Mouse (Mus musculus) hindbrain, embryonic 11.5 days (tissue): ENCODE data around the gene Atn1. TPM values are rescaled to one million over a fixed set of nuclear protein-coding genes. Genes with fewer than 3 reads are reported as not detected.

Source experiments
- ATAC-seq: fragments of 200-750 bp; cut with Nextera tagmentation; 2 replicates; pipeline ENCODE4 v1.8.0; 2017; ENCODE audit warnings: mild to moderate bottlenecking, moderate TSS enrichment, moderate library complexity; ENCODE audit not compliant: low FRiP score
- DNase-seq: peaks from one replicate; pipeline ENCODE4 v3.0.0-alpha.2; 2015; ENCODE audit warnings: low spot score
- H3K27ac ChIP-seq: fragments of 300-500 bp; sonication (generic); 2 replicates; pipeline ENCODE4 v1.5.1; 2014; ENCODE audit warnings: mild to moderate bottlenecking, low read depth, low read length
- H3K27me3 ChIP-seq: fragments of 300-500 bp; sonication (generic); 2 replicates; pipeline ENCODE4 v1.6.1; 2014; ENCODE audit warnings: mild to moderate bottlenecking, low read length, moderate library complexity, mixed read lengths; ENCODE audit not compliant: control insufficient read depth, insufficient read depth
- H3K36me3 ChIP-seq: fragments of 300-500 bp; sonication (generic); 2 replicates; pipeline ENCODE4 v1.6.1; 2014; ENCODE audit warnings: mild to moderate bottlenecking, low read length, moderate library complexity, mixed read lengths; ENCODE audit not compliant: control insufficient read depth, insufficient read depth
- H3K4me1 ChIP-seq: fragments of 300-500 bp; sonication (generic); replicated peaks from 2 replicates; pipeline ENCODE4 v1.6.1; 2014; ENCODE audit warnings: low read length, mixed read lengths; ENCODE audit not compliant: control insufficient read depth, insufficient read depth
- H3K4me2 ChIP-seq: fragments of 300-500 bp; sonication (generic); replicated peaks from 2 replicates; pipeline ENCODE4 v1.6.1; 2014; ENCODE audit warnings: mild to moderate bottlenecking, low read depth, low read length
- H3K4me3 ChIP-seq: fragments of 300-500 bp; sonication (generic); 2 replicates; pipeline ENCODE4 v1.5.1; 2014; ENCODE audit warnings: low read depth, low read length
- H3K9ac ChIP-seq: fragments of 300-500 bp; sonication (generic); 2 replicates; pipeline ENCODE4 v1.6.1; 2014; ENCODE audit warnings: low read depth, low read length
- H3K9me3 ChIP-seq: fragments of 300-500 bp; sonication (generic); 2 replicates; pipeline ENCODE4 v1.6.1; 2016; ENCODE audit warnings: low read length; ENCODE audit not compliant: control insufficient read depth
- WGBS: fragments of 180-500 bp; shearing (Covaris S2); extraction: QIAGEN DNeasy Blood & Tissue Kit; methylation state at CpG from one replicate; pipeline ENCODE4 v1.1.7; 2014; 5-methylcytosine and 5-hydroxymethylcytosine counted together
- polyA plus RNA-seq: library from polyadenylated mRNA; unstranded; fragments of >200 nt; fragmentation: Nextera tagmentation; extraction: Ambion mirVana; gene quantifications from 2 replicates; pipeline ENCODE4 v1.2.1, GENCODE M21; 2014

Gene Atn1
- polyA plus RNA-seq, 1 experiment from 2014 or later: 12.7 TPM

DNA sequence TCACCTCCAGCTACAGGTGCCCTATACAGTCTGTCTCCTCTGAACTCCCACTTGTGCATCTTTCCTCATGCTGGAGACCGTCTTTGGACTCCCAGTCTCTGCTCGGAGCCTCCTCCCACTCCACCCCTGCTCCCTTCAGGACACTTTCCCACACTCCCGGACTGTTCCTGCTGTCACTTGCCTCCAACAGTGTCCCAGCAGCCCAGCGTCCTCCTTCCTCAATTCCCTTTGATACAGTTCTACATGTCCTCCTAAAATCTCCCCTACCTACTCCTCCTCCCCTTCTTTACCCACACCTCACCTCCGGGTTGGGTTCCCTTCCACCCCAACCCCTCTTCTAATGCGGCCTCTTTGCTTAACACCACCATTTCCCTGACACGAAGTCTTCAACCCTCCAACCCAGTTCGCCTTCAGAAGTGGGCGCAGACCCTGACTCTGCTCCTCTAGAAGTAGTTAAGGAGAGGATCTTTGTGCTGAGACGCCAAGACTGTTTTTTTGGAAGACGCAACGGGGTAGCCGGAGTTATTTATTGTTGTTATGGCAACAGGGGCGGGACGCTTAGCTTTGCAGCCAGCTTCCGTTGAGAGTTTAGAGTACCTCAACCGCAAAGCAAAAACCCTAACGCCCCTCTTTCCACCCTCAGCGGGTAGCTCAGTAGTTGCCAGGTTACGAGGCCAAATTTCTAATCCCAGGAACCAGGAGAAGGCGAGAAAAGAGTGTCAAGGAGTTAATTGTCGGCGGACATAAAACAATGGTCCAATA is 23.1 kb upstream of the Atn1 start, which contains the start of gene Lrrc23:
Gene Lrrc23 (minus strand): TSS at position 506 of the 762 bp plus-strand sequence.
- Histone ChIP-seq H3K27ac (no peak within 1 kb of the TSS), H3K9ac (no peak within 1 kb of the TSS), H3K36me3 (no peaks in the 10 kb centered on the region), H3K4me2 (peak within 1 kb of the TSS; percentile 49), H3K27me3 (no peaks in the 10 kb centered on the region; the same call in 1 of the 2 replicates), H3K4me1 (no peaks in the 10 kb centered on the region; the same call in 1 of the 2 replicates), H3K9me3 (no peaks in the 10 kb centered on the region), H3K4me3 (peak within 1 kb of the TSS; percentile 23)
- WGBS: 4% methylated on average over 23 of the region's 23 CpGs
- ATAC-seq: peak; percentile 58
- peak; percentile 79 for DNase-seq

DNA sequence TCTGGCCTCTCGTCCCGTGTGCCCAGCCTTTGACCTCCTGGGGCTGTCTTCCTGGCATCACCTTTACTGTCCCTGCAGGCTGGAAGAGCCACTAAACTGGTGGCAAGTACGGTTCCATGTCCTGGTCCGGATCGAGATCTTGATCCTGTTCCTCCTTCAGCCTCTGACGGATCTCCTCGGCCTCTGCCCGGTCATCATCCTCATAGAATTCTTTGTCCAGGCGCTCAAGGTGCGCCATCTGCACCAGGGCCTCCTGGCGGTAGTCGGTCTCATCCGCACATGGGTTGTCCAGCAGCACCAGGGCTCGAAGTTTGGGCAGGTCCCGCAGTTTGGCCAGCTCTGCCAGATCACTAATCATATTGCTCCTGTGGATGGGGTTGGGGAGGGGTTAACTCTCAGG is 14.2 kb upstream of the Atn1 start:
- no peaks in the 10 kb centered on the region for H3K9me3 ChIP-seq
- DNase-seq (no peak), ATAC-seq (no peak)
- 82% methylated on average over 15 of the region's 15 CpGs for WGBS
- no peak overlapping the region for H3K4me3 ChIP-seq
- no peak overlapping the region for H3K27ac ChIP-seq
- no peaks in the 10 kb centered on the region for H3K36me3 ChIP-seq
- H3K4me1 ChIP-seq: no peaks in the 10 kb centered on the region; the same call in 1 of the 2 replicates
- H3K9ac ChIP-seq: no peak overlapping the region
- peaks cover 2% of the 10 kb centered on the region; the same call in 1 of the 2 replicates for H3K27me3 ChIP-seq
- H3K4me2 ChIP-seq: no peak overlapping the region

DNA sequence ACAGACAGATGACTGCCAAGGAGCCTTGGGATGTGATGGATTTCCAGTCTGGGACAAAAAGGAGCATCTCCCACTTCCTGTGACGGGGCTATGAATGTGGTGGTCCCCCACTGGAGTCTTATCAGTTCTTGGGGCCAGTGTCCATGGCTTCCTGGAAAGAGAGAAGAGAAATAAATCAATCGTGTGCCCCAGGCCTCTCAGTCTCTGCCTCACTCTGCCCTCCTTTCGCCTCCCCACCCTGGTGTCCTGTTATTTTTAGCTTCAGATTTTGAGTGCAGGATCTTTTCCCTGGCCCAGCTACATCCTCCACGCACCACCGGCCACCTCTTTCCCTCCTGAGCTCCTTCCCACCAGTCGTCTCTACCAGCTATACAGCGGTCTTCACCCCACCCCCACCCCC is 13.7 kb upstream of the Atn1 start:
- ATAC-seq (no peak), DNase-seq (no peak)
- 66% methylated on average over 7 of the region's 7 CpGs for WGBS
- Histone ChIP-seq H3K4me1 (no peaks in the 10 kb centered on the region; the same call in 1 of the 2 replicates), H3K9ac (no peak overlapping the region), H3K9me3 (no peaks in the 10 kb centered on the region), H3K4me2 (peak overlapping the region; percentile 51), H3K4me3 (no peak overlapping the region; the same call in 1 of the 2 replicates), H3K27me3 (peaks cover 2% of the 10 kb centered on the region; the same call in 1 of the 2 replicates), H3K36me3 (no peaks in the 10 kb centered on the region), H3K27ac (no peak overlapping the region)

GRCm38 (mm10) chr6:124769101-124769765 is 12.9 kb upstream of the Atn1 start, which contains the start of gene Eno2:
Gene Eno2, minus strand, starts transcription at chr6:124769673.
- Histone ChIP-seq H3K9me3 (no peaks in the 10 kb centered on the region), H3K4me2 (peak within 1 kb of the TSS; percentile 51), H3K4me3 (peak within 1 kb of the TSS; percentile 35), H3K27ac (no peak within 1 kb of the TSS), H3K27me3 (peaks cover 2% of the 10 kb centered on the region; the same call in 1 of the 2 replicates), H3K9ac (peak within 1 kb of the TSS; percentile 46), H3K36me3 (no peaks in the 10 kb centered on the region), H3K4me1 (no peaks in the 10 kb centered on the region; the same call in 1 of the 2 replicates)
- 1% methylated on average over 42 of the region's 54 CpGs for WGBS
- DNase-seq (peak; percentile 68), ATAC-seq (peak; percentile 81)

DNA sequence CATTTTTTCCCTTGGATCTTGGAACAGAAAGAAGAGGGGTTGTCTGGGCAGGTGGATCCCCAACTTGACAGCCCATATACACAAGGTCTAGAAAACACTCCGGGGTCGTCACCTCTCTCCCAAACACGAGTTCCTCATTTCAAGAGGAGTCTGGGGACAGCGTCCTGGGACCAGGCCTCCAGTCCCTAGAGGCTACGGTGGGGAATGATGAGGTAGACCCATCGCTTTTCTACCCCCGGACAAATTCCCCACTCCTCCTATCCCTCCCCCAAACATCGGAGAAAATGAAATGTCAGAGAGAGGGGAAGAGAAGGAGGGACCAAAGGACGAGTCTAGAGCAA is 12.3 kb upstream of the Atn1 start:
- ATAC-seq (no peak; the same call in 1 of the 2 replicates), DNase-seq (no peak)
- 5% methylated on average over 9 of the region's 9 CpGs for WGBS
- H3K9ac ChIP-seq: peak overlapping the region; percentile 46; the same call in 1 of the 2 replicates
- H3K27me3 ChIP-seq: peaks cover 2% of the 10 kb centered on the region; the same call in 1 of the 2 replicates
- H3K27ac ChIP-seq: no peak overlapping the region
- peak overlapping the region; percentile 51 for H3K4me2 ChIP-seq
- H3K4me1 ChIP-seq: no peaks in the 10 kb centered on the region; the same call in 1 of the 2 replicates
- H3K36me3 ChIP-seq: no peaks in the 10 kb centered on the region
- H3K9me3 ChIP-seq: no peaks in the 10 kb centered on the region
- H3K4me3 ChIP-seq: peak overlapping the region; percentile 35

GRCm38 (mm10) chr6:124767920-124768703 is 11.8 kb upstream of the Atn1 start:
- 22% methylated on average over 19 of the region's 19 CpGs for WGBS
- DNase-seq: no peak
- no peak overlapping the region for H3K4me3 ChIP-seq
- no peaks in the 10 kb centered on the region; the same call in 1 of the 2 replicates for H3K4me1 ChIP-seq
- no peaks in the 10 kb centered on the region for H3K9me3 ChIP-seq
- ATAC-seq: peak; percentile 38
- no peak overlapping the region for H3K9ac ChIP-seq
- peak overlapping the region; percentile 51; the same call in 1 of the 2 replicates for H3K4me2 ChIP-seq
- no peak overlapping the region for H3K27ac ChIP-seq
- H3K27me3 ChIP-seq: peaks cover 2% of the 10 kb centered on the region; the same call in 1 of the 2 replicates
- no peaks in the 10 kb centered on the region for H3K36me3 ChIP-seq

DNA sequence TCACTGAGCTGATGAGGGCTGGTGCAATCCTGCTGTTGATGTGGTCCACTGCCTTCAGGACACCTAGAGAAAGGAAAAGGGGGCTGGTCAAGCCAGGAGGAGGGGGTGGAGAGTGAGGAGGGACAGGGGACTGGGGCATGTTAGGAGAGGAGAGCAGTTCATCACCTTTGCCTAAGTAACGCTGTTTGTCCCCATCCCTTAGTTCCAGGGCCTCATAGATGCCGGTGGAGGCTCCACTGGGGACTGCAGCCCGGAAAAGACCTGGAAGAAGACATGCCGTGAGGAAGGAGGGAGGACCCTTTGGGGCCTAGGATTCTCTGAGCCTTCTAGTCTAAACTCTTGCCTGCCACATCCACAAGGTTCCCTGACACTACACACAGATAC is 11.2 kb upstream of the Atn1 start:
- H3K9ac ChIP-seq: no peak overlapping the region
- DNase-seq (no peak), ATAC-seq (no peak)
- WGBS: 34% methylated on average over 4 of the region's 4 CpGs
- H3K27me3 ChIP-seq: peaks cover 4% of the 10 kb centered on the region
- H3K9me3 ChIP-seq: no peaks in the 10 kb centered on the region
- no peaks in the 10 kb centered on the region for H3K36me3 ChIP-seq
- no peak overlapping the region for H3K4me2 ChIP-seq
- no peak overlapping the region for H3K4me3 ChIP-seq
- no peak overlapping the region for H3K27ac ChIP-seq
- no peaks in the 10 kb centered on the region; the same call in 1 of the 2 replicates for H3K4me1 ChIP-seq

DNA sequence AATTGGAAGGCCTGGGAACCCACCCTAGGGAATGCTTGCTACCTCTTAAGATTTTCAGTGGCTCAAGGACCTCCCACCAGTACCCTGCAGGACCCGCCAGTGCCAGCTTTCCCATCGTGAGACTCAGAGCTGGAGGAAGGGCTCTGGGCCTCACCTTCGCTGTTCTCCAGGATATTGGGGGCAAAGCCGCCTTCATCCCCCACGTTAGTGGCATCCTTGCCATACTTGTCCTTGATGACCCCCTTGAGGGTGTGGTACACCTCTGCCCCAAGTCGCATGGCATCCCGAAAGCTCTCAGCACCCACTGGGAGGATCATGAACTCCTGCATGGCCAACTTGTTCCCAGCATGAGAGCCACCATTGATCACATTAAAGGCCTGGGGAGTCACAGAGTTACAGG is 9.6 kb upstream of the Atn1 start:
- H3K4me2 ChIP-seq: no peak overlapping the region
- H3K27ac ChIP-seq: no peak overlapping the region
- ATAC-seq: no peak
- no peak overlapping the region for H3K4me3 ChIP-seq
- H3K9me3 ChIP-seq: no peaks in the 10 kb centered on the region
- no peak for DNase-seq
- peaks cover 4% of the 10 kb centered on the region for H3K27me3 ChIP-seq
- 81% methylated on average over 7 of the region's 7 CpGs for WGBS
- no peaks in the 10 kb centered on the region for H3K36me3 ChIP-seq
- H3K9ac ChIP-seq: no peak overlapping the region
- H3K4me1 ChIP-seq: no peaks in the 10 kb centered on the region; the same call in 1 of the 2 replicates
